ENCODE assay signal across 12 mouse cellular contexts in genomic region chr9:72644418-72645110, GRCm38 (mm10). TPM values are rescaled to one million over a fixed set of nuclear protein-coding genes. Genes with fewer than 3 reads are reported as not detected.
DNase-seq lines count a peak whose midpoint lies in the region; ATAC-seq and TF ChIP-seq lines count a peak whose summit lies in the region.
"Had no signal": no experiment of that assay in that cellular context is flagged by ENCODE, and none has a peak within 500 bp of the region (broad histone marks: within the 10 kb centered on the region; RNA-seq: fewer than 3 reads in every experiment).

No protein-coding gene starts in this region.

- no peak for TF ChIP-seq EP300 in heart, adult 2 months (IDR thresholded peaks at IDR 0.05; ENCODE audit: insufficient read depth, low read depth, low read length)

- no peak overlapping the region for H3K4me3 ChIP-seq in heart, adult 2 months
- H3K4me3 ChIP-seq in midbrain, embryonic 10.5 days: no peak overlapping the region
- H3K4me3 ChIP-seq in midbrain, embryonic 11.5 days (ENCODE audit: low read depth, low read length): no peak overlapping the region
- no peak overlapping the region for H3K4me3 ChIP-seq in intestine, postnatal 0 days (ENCODE audit: low read depth, low read length)

- no peak for DNase-seq in heart, adult 2 months
- no peak for DNase-seq in heart, postnatal 14 days
- no peak for DNase-seq in midbrain, embryonic 10.5 days (ENCODE audit: low spot score)
- DNase-seq in midbrain, embryonic 11.5 days (ENCODE audit: low spot score, missing footprints): no peak
- DNase-seq in T-cell, adult 2 months (ENCODE audit: low spot score): no peak
- no peak for DNase-seq in gastrocnemius, postnatal 4 days (ENCODE audit: low spot score in 2 of 2)
- no peak for DNase-seq in layer of hippocampus, postnatal 36 days
- DNase-seq: adrenal gland, postnatal 14 days; kidney, adult 8-10 months; lung, postnatal 14 days; thymus, postnatal 14 days had no signal

- no peaks in the 10 kb centered on the region for H3K27me3 ChIP-seq in heart, adult 2 months (ENCODE audit: control insufficient read depth, insufficient read depth, low read length)
- no peaks in the 10 kb centered on the region for H3K27me3 ChIP-seq in midbrain, embryonic 10.5 days (ENCODE audit: low read depth, poor library complexity, severe bottlenecking)
- H3K27me3 ChIP-seq in midbrain, embryonic 11.5 days (ENCODE audit: control insufficient read depth, insufficient read depth, low read length): no peaks in the 10 kb centered on the region
- no peaks in the 10 kb centered on the region for H3K27me3 ChIP-seq in intestine, postnatal 0 days (replicated peaks; ENCODE audit: control insufficient read depth, insufficient read depth, low read length)

- H3K4me2 ChIP-seq in midbrain, embryonic 11.5 days: no peak overlapping the region
- H3K4me2 ChIP-seq in intestine, postnatal 0 days (replicated peaks; ENCODE audit: low read depth): no peak overlapping the region

- WGBS in heart, adult 2 months: 36% methylated on average over 6 of the region's 6 CpGs
- WGBS in midbrain, embryonic 10.5 days: 52% methylated on average over 6 of the region's 6 CpGs
- 52% methylated on average over 6 of the region's 6 CpGs for WGBS in midbrain, embryonic 11.5 days
- whole genome bisulfite sequencing in intestine, postnatal 0 days: 27% methylated on average over 6 of the region's 6 CpGs

- H3K36me3 ChIP-seq in heart, adult 2 months (ENCODE audit: control insufficient read depth, insufficient read depth, low read length): peaks cover 5% of the 10 kb centered on the region
- no peaks in the 10 kb centered on the region for H3K36me3 ChIP-seq in midbrain, embryonic 10.5 days
- no peaks in the 10 kb centered on the region for H3K36me3 ChIP-seq in midbrain, embryonic 11.5 days (ENCODE audit: control insufficient read depth, insufficient read depth, low read length)
- no peaks in the 10 kb centered on the region for H3K36me3 ChIP-seq in intestine, postnatal 0 days (ENCODE audit: control insufficient read depth, insufficient read depth)

- TF ChIP-seq POLR2A in heart, adult 2 months (IDR thresholded peaks at IDR 0.05; ENCODE audit: insufficient read depth, low read depth, low read length): 0 out of 2 replicates have a peak, but pooled peaks have one; percentile 22

- no peak overlapping the region for H3K9ac ChIP-seq in heart, adult 2 months (ENCODE audit: low read depth, low read length)
- no peak overlapping the region for H3K9ac ChIP-seq in midbrain, embryonic 11.5 days (ENCODE audit: low read length)
- H3K9ac ChIP-seq in intestine, postnatal 0 days (ENCODE audit: low read depth, low read length): no peak overlapping the region

- peaks cover 10% of the 10 kb centered on the region for H3K4me1 ChIP-seq in heart, adult 2 months (ENCODE audit: control insufficient read depth, insufficient read depth, low read length)
- peaks cover 32% of the 10 kb centered on the region for H3K4me1 ChIP-seq in midbrain, embryonic 10.5 days
- H3K4me1 ChIP-seq in midbrain, embryonic 11.5 days (ENCODE audit: control insufficient read depth, insufficient read depth, low read length): peaks cover 11% of the 10 kb centered on the region
- peaks cover 8% of the 10 kb centered on the region; the same call in 1 of the 2 replicates for H3K4me1 ChIP-seq in intestine, postnatal 0 days (replicated peaks; ENCODE audit: control insufficient read depth, insufficient read depth, low read length)

- no peak for TF ChIP-seq CTCF in heart, adult 2 months (IDR thresholded peaks at IDR 0.05)
- TF ChIP-seq CTCF in intestine, postnatal 0 days (IDR thresholded peaks at IDR 0.05; ENCODE audit: low read depth): peak; percentile 8; the same call in 1 of the 2 replicates

- H3K79me2 ChIP-seq in heart, adult 2 months (replicated peaks; ENCODE audit: control insufficient read depth, insufficient read depth, low read length): no peaks in the 10 kb centered on the region

- ATAC-seq in midbrain, embryonic 11.5 days (ENCODE audit: low FRiP score): no peak
- ATAC-seq in intestine, postnatal 0 days: no peak

- H3K9me3 ChIP-seq in midbrain, embryonic 10.5 days (replicated peaks): no peaks in the 10 kb centered on the region
- H3K9me3 ChIP-seq in midbrain, embryonic 11.5 days (ENCODE audit: control insufficient read depth, low read length): no peaks in the 10 kb centered on the region
- H3K9me3 ChIP-seq in intestine, postnatal 0 days (ENCODE audit: control insufficient read depth): no peaks in the 10 kb centered on the region

- intact Hi-C loops in heart, adult 2 months (cut with DNase I): no loop called here
- intact Hi-C loops in heart, postnatal 14 days (cut with DNase I): no loop called here

- H3K27ac ChIP-seq in heart, adult 2 months: peak overlapping the region; percentile 57
- peak overlapping the region; percentile 64 for H3K27ac ChIP-seq in midbrain, embryonic 10.5 days (replicated peaks)
- no peak overlapping the region for H3K27ac ChIP-seq in midbrain, embryonic 11.5 days (ENCODE audit: low read depth, low read length)
- peak overlapping the region; percentile 37; the same call in 1 of the 2 replicates for H3K27ac ChIP-seq in intestine, postnatal 0 days (ENCODE audit: low read depth, low read length)

RNA-seq across cellular contexts. Expression of gene Nedd4, which starts 17.6 kb away (rescaled TPM):
- total RNA-seq in heart, adult 2 months (2021): 100 to 1,000 TPM; 317 to 357 TPM
- 129 and 289 TPM in 2 replicates for polyA plus RNA-seq in heart, adult 2 months (2012; rRNA removed)
- 100 to 1,000 TPM; 405 to 416 TPM for total RNA-seq in heart, postnatal 14 days (2021)
- 605 and 682 TPM in 2 replicates for polyA plus RNA-seq in midbrain, embryonic 10.5 days (2016; fragmentation: Nextera tagmentation; extraction: Ambion mirVana)
- 812 and 869 TPM in 2 replicates for polyA plus RNA-seq in midbrain, embryonic 11.5 days (2014; fragmentation: Nextera tagmentation; extraction: Ambion mirVana)
- polyA plus RNA-seq in intestine, postnatal 0 days (2015; fragmentation: Nextera tagmentation; extraction: Ambion mirVana): 142 and 160 TPM in 2 replicates
- total RNA-seq in gastrocnemius, postnatal 4 days (2021): 100 to 1,000 TPM; 884 to 908 TPM
- total RNA-seq in layer of hippocampus, postnatal 36 days (2021): 100 to 1,000 TPM; 297 to 313 TPM
